Mouse (Mus musculus): ENCODE results near the gene Aoc3.
A peak's percentile ranks its signal among the peaks of the same experiment; 100 is the strongest.
"Not testable (repeated sequence)": the region's sequence is repeated elsewhere in the genome, so short reads cannot be mapped to it uniquely, and the experiment has no call there.

The Aoc3 gene

GRCm38 (mm10) chr11:101330371-101330924 lies at the start of gene Aoc3:
TSS of gene Aoc3 (plus strand) at chr11:101330605.
- peak; percentile 93 for DNase-seq (ENCODE audit: low read depth)

- no peak for DNase-seq (ENCODE audit: low read depth)
Measured at GRCm38 (mm10) chr11:101280837-101281236, 49.6 kb upstream of the Aoc3 start.

DNA sequence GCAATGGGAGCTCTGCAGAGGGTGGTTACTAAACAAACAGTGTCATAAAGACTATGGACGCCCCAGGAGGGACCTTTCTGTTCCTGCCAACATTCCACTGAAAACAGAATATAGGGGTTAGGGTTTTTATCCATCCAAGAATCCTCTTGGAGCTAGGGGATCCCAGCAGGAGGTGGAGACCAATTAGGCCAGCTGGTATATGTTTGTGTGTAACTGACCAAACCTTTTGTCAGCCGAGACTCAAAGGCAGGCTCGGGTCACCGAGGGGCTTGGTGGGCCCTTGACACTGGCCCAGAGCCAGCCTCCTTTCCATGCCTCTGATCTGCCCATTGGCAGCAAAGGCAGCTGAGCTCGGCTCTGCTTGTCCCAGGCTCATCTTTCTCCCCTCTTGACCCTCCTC lies 47.5 kb upstream of the Aoc3 start:
- no peak for DNase-seq (ENCODE audit: low read depth)

- no peak for DNase-seq (ENCODE audit: low read depth)
Measured at GRCm38 (mm10) chr11:101283805-101284204, 46.6 kb upstream of the Aoc3 start.

DNA sequence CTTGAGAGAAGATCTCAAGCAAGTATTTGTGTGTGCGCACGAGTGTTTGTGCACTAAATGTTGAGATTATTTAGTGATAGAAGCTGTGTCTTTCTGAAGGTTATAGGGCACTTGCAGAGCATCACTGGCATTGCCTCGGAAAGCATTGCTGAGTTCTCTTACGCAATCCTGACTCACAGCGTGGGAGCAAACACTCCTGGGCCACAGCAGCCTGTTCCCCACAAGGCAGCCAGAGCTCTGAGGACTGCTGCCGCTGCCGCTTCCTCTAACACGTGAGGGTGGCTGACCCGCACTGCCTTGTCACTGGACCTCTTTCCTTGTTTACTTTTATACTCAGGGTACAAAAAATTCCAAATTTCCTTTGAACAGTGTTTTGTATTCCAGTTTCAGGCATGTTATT lies 43.1 kb upstream of the Aoc3 start:
- DNase-seq (ENCODE audit: low read depth) = peak; percentile 81

DNA sequence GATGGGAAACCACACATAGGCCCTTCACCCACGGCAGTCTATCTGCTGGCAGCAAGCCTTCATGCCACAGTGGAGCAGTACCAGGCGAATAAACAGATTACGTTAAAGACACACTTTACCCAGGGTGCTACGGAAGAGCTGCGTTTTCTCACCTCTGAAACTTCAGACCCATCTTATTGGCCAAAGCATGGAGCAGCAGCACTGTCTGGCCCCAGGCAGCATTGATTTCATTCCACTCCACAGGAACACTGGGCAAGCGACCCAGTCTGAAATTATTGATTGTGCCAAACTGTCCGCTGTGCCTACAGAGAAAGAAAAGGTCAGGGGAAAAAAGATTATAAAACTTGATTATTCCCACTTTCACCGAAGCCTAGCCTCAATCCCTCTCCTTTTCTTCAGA lies 39.2 kb upstream of the Aoc3 start:
- no peak for DNase-seq (ENCODE audit: low read depth)

GRCm38 (mm10) chr11:101295191-101295590 lies 35.2 kb upstream of the Aoc3 start:
- no peak for DNase-seq (ENCODE audit: low read depth)

DNA sequence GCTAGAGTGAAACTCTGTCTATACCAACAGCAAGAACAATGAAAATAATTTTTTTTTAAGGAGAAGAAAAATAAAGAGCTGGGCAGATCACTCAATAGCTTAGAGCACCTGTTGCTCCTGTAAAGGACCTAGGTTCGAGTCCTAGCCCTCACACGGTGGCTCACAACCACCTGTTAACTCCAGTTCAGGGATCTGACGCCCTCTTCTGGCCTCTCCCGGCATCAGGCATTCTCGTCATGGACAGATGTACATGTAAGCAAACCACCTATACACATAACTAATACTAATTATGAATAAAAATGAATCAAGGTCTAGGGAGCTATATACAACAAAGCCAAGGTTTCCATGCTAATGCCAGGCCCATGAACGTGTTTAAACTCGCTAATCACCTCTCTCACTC lies 29.5 kb upstream of the Aoc3 start:
- DNase-seq (ENCODE audit: low read depth) = peak; percentile 35

- no peak for DNase-seq (ENCODE audit: low read depth)
Measured at GRCm38 (mm10) chr11:101301299-101302003, 29.0 kb upstream of the Aoc3 start.

DNA sequence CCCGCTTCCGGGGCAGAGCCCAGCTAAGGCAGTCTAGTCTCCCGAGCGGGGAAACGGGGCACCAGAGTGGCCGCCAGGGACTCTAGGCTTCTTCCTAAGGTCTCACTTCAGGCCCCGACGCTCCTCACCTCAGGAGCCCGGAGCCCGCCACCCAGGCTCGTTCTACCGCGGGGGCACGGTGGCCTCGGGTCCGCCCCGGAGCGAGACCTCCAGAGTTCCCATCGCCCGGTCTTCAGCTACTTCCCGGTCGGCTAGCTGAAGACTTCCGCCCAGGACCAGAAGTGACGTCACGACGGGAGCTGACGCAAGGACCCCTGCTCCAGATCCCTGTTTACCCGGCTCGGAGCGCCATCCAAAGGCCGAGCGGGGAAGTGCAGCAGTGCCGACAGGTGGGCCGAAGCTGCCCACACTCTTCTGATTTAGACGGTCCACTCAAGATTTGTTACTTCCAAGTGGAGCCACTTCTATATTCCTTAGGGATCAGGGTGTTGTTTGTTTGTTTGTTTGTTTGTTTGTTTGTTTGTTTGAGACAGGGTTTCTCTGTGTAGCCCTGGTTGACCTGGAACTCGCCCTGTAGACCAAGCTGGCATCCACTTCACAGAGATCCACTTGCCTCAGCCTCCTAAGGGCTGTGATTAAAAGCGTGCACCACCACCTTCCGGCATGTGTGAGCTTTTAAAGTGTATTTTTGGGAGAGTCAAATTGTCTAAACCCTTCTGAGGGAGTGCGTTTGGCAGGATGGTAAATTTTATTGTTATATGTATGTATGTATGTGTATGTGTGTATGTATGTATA lies 28.2 kb upstream of the Aoc3 start, which contains the start of gene Becn1:
Gene Becn1 (minus strand): TSS at position 283 of the 795 bp plus-strand sequence.
- DNase-seq (ENCODE audit: low read depth) = peak; percentile 98

- no peak for DNase-seq (ENCODE audit: low read depth)
Measured at GRCm38 (mm10) chr11:101307744-101308143, 22.7 kb upstream of the Aoc3 start.

- DNase-seq (ENCODE audit: low read depth) = no peak
Measured at GRCm38 (mm10) chr11:101311083-101311482, 19.3 kb upstream of the Aoc3 start.

- no peak for DNase-seq (ENCODE audit: low read depth)
Measured at GRCm38 (mm10) chr11:101312150-101312549, 18.3 kb upstream of the Aoc3 start.

GRCm38 (mm10) chr11:101314567-101314966 lies 15.8 kb upstream of the Aoc3 start:
- DNase-seq (ENCODE audit: low read depth) = no peak

GRCm38 (mm10) chr11:101315082-101315650 lies 15.2 kb upstream of the Aoc3 start:
- no peak for DNase-seq (ENCODE audit: low read depth)

DNA sequence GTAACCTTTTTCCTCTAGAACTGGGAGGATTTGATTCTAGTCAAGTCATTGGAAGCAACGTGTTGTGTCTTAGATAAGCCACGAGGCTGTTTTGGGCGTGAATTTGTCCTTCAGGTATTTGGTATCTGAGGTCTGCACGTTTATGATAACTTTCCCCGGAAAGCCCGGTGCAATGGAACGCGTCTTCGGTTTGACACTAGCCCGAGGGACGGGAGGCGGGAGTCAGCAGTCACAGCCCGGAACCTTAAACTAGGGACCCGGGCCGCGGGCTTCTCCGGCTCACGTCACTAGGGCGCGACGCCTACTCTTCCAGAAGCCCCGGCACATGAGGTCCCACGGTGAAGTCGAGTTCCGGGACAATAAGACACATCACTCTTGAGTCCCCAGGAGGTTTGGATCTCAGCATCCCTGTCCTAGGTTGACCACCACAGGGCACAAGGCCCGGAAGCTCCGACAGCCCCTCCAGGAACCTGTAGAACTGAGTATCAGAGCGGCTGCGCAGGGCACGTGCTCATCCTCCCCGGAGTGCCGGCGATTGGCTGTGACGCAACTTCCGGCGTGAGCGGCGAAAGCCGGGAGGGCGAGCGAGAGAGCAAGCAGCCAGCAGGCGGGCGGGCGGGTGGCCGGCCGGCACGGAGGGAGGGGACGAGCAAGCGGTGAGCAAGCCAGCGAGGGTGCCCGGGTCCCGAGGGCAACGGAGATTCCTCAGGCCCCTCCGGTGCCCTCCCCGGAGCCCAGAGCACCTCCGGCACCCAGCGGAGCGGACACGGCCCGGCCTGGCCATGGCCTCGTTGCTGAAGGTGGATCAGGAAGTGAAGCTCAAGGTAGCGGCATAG lies 14.5 kb upstream of the Aoc3 start, which contains the start of gene Psme3:
Gene Psme3 (plus strand): TSS at position 549 of the 836 bp plus-strand sequence.
- DNase-seq (ENCODE audit: low read depth) = peak; percentile 94

DNA sequence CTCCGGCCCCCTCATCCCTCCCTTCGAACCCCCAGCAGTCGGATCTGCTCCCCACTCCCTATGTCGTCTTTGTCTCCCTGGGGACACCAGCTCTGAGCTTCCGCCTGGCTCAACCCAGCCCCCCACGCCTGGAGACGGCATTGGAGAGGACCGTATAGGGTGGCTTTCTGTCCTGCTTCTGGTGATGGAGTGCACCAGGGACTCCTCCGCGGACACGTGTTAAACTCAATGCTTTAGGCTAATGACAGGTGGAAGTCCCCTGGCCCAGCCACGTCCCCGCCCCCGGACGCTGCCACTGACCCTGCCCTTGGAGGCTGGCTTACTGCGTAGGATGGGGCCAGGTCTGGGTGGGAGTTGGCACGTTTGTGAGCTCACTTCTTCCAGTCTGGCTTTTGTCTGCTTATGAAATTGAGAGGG lies 13.9 kb upstream of the Aoc3 start:
- DNase-seq (ENCODE audit: low read depth) = peak; percentile 37

- peak; percentile 90 for DNase-seq (ENCODE audit: low read depth)
Measured at GRCm38 (mm10) chr11:101323609-101324008, 6.8 kb upstream of the Aoc3 start.

GRCm38 (mm10) chr11:101324763-101325162 lies 5.6 kb upstream of the Aoc3 start, which contains the start of gene Aoc2:
TSS of gene Aoc2 (plus strand) at chr11:101325063.
- no peak for DNase-seq (ENCODE audit: low read depth)

DNA sequence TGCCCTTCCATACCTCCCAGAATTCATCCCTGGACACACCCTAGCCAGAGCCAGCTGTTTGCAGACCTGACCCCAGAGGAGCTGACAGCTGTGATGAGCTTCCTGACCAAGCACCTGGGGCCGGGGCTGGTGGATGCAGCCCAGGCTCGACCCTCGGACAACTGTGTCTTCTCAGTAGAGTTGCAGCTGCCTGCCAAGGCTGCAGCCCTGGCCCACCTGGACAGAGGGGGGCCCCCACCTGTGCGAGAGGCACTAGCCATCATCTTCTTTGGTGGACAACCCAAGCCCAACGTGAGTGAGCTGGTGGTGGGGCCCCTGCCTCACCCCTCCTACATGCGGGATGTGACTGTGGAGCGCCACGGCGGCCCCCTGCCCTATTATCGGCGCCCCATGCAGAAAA lies 5.2 kb upstream of the Aoc3 start:
- DNase-seq (ENCODE audit: low read depth) = not testable (repeated sequence)

GRCm38 (mm10) chr11:101326147-101326546 lies 4.3 kb upstream of the Aoc3 start:
- no peak for DNase-seq (ENCODE audit: low read depth)

DNA sequence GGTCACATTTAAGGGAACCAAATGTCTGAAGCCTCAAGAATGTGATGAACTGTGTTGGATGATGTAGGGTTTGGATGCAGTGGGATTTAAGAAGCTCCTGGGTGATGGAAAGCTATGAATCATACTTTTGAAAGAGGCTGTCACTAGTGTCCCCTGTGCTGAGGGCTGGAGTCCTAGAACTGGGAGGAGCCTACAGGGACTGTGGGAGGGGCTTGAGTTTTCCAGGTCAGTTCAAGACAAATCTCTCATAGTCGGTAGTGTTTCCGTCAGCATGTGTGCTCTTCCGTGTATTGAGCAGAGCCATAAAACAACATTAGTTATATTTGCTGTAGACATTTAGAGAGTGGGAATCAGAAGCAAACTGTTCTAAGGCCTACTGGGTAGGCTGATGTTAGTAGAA lies 3.1 kb upstream of the Aoc3 start:
- no peak for DNase-seq (ENCODE audit: low read depth)
